Mouse (Mus musculus) ovary, adult 2 months (tissue): Measurements from ENCODE around the gene Cul5. TPM values are rescaled to one million over a fixed set of nuclear protein-coding genes. Genes with fewer than 3 reads are reported as not detected.

Experiments
- polyA plus RNA-seq: library from polyadenylated mRNA; depleted of rRNA; stranded (reverse); fragments of >200 nt; gene quantifications from 2 replicates; pipeline ENCODE4 v1.2.3, GENCODE M21; 2012; rRNA removed

The Cul5 gene
- 6.7 and 8.7 TPM in 2 replicates for polyA plus RNA-seq

GRCm38 (mm10) chr9:53669680-53670219 lies at the start of gene Cul5:
Gene Cul5, minus strand, starts transcription at chr9:53670014.

GRCm38 (mm10) chr9:53705992-53706696 lies 36.3 kb upstream of the Cul5 start, which contains the start of gene Rab39:
Gene Rab39, minus strand, starts transcription at chr9:53706232.

GRCm38 (mm10) chr9:53609968-53610781 lies 59.6 kb downstream of the Cul5 start, which contains the start of gene Acat1:
Gene Acat1, minus strand, starts transcription at chr9:53610382.

Other genes with a start within 250 kb of the Cul5 start
- 0.88 and 2.3 TPM in 2 replicates for gene Atm, start 133.3 kb downstream of the Cul5 start, polyA plus RNA-seq
- 3.3 and 5.6 TPM in 2 replicates for gene Npat, start 133.0 kb downstream of the Cul5 start, polyA plus RNA-seq
- gene Acat1, start 59.6 kb downstream of the Cul5 start, polyA plus RNA-seq = 19.6 and 21.5 TPM in 2 replicates
- gene Rab39, start 36.2 kb upstream of the Cul5 start, polyA plus RNA-seq = 0.14 TPM in 2 replicates
- 5.6 and 5.7 TPM in 2 replicates for gene Slc35f2, start 101.5 kb upstream of the Cul5 start, polyA plus RNA-seq
- not detected in 2 replicates for gene Sln, start 180.2 kb upstream of the Cul5 start, polyA plus RNA-seq